Mouse (Mus musculus) C2C12 (cell line): ENCODE results near the gene Clybl.

Experiments
- CTCF ChIP-seq: IDR thresholded peaks from one replicate; pipeline ENCODE4 v1.5.1; 2011; ENCODE audit not compliant: control insufficient read depth, insufficient read depth, insufficient read length
- MAX ChIP-seq: IDR thresholded peaks from one replicate; pipeline ENCODE4 v1.6.1; 2011; ENCODE audit warnings: mild to moderate bottlenecking, control low read depth
- USF1 ChIP-seq: IDR thresholded peaks from one replicate; pipeline ENCODE4 v1.6.1; 2011; ENCODE audit warnings: low read depth, mild to moderate bottlenecking, control low read depth, moderate library complexity

DNA sequence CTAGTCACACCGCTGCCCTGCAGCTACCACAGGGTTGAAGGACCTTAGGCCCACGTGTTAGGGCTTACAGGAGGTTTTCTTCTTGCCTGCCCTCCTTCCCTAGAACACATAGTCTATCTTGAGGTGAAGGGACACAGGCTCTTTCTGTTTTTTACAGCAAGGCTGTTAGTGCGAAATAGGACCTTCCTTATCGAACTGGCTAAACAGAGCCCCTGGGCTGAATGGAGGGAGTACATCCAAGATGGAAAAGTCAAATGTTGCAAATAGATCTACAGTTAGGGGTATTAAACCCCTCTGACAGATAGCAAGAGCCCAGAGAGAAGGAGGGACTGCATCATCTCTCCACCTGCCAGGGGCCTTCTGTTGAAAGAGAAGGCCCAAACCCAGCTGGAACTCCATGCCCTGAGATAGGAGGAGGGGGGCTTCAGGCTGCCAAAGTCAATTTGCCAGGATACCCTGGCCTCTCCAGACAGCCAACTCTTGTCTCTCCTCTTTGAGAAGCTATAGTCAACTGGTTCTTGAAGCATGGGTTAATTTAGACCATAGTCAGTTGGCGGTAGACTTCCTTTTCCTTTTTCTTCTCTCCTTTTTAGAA is 270.1 kb downstream of the Clybl start:
- TF ChIP-seq USF1 (no peak), CTCF (no peak), MAX (no peak)
